Mouse (Mus musculus) embryonic facial prominence, embryonic 10.5 days (tissue): ENCODE results near the gene Ttf2. TPM values are rescaled to one million over a fixed set of nuclear protein-coding genes. Genes with fewer than 3 reads are reported as not detected.
A peak's percentile ranks its signal among the peaks of the same experiment; 100 is the strongest.

Experiments used
- DNase-seq: peaks from one replicate; pipeline ENCODE4 v3.0.0-alpha.2; 2017; ENCODE audit warnings: low spot score
- H3K27ac ChIP-seq: fragments of 300-500 bp; sonication (generic); replicated peaks from 2 replicates; pipeline ENCODE4 v1.5.1; 2016; ENCODE audit warnings: mild to moderate bottlenecking
- H3K27me3 ChIP-seq: fragments of 300-500 bp; sonication (generic); replicated peaks from 2 replicates; pipeline ENCODE4 v1.6.1; 2016; ENCODE audit warnings: low read depth, mild to moderate bottlenecking; ENCODE audit not compliant: poor library complexity, severe bottlenecking
- H3K36me3 ChIP-seq: fragments of 300-500 bp; sonication (generic); replicated peaks from 2 replicates; pipeline ENCODE4 v1.6.1; 2016; ENCODE audit warnings: mild to moderate bottlenecking, moderate library complexity
- H3K4me1 ChIP-seq: fragments of 300-500 bp; sonication (generic); 2 replicates; pipeline ENCODE4 v1.6.1; 2016
- H3K4me3 ChIP-seq: fragments of 300-500 bp; sonication (generic); 2 replicates; pipeline ENCODE4 v1.5.1; 2016; ENCODE audit warnings: mild to moderate bottlenecking, moderate library complexity
- H3K9me3 ChIP-seq: fragments of 300-500 bp; sonication (generic); 2 replicates; pipeline ENCODE4 v1.6.1; 2016; ENCODE audit warnings: mild to moderate bottlenecking
- WGBS: fragments of 180-500 bp; shearing (Covaris S2); methylation state at CpG from one replicate; pipeline ENCODE4 v1.1.7; 2016; 5-methylcytosine and 5-hydroxymethylcytosine counted together
- polyA plus RNA-seq: library from polyadenylated mRNA; unstranded; fragments of >200 nt; fragmentation: Nextera tagmentation; extraction: Ambion mirVana; gene quantifications from 2 replicates; pipeline ENCODE4 v1.2.1, GENCODE M21; 2016

Gene Ttf2
- 28.1 and 31.4 TPM in 2 replicates for polyA plus RNA-seq

GRCm38 (mm10) chr3:100969176-100969917 lies at the start of gene Ttf2:
Ttf2 (minus strand) TSS chr3:100969663.
- H3K27ac ChIP-seq = peak within 1 kb of the TSS; percentile 88
- WGBS = under 1% methylated on average over 40 of the region's 40 CpGs
- H3K36me3 ChIP-seq = peaks cover 22% of the 10 kb centered on the region
- H3K4me3 ChIP-seq = peak within 1 kb of the TSS; percentile 80
- H3K27me3 ChIP-seq = no peaks in the 10 kb centered on the region
- DNase-seq = peak; percentile 96
- H3K9me3 ChIP-seq = no peaks in the 10 kb centered on the region
- H3K4me1 ChIP-seq = peaks cover 13% of the 10 kb centered on the region

- Histone ChIP-seq H3K36me3 (no peaks in the 10 kb centered on the region), H3K4me1 (peaks cover 12% of the 10 kb centered on the region), H3K27me3 (no peaks in the 10 kb centered on the region), H3K27ac (no peak overlapping the region), H3K4me3 (no peak overlapping the region), H3K9me3 (no peaks in the 10 kb centered on the region)
- WGBS = 81% methylated on average over 6 of the region's 6 CpGs
- no peak for DNase-seq
Observed at GRCm38 (mm10) chr3:101018494-101018893, 49.0 kb upstream of the Ttf2 start.

GRCm38 (mm10) chr3:101016050-101016449 lies 46.6 kb upstream of the Ttf2 start:
- H3K36me3 ChIP-seq = no peaks in the 10 kb centered on the region
- no peak for DNase-seq
- 91% methylated on average over 7 of the region's 7 CpGs for WGBS

GRCm38 (mm10) chr3:101015254-101015653 lies 45.8 kb upstream of the Ttf2 start:
- no peak overlapping the region for H3K4me3 ChIP-seq
- H3K4me1 ChIP-seq = peaks cover 17% of the 10 kb centered on the region
- H3K27ac ChIP-seq = no peak overlapping the region
- no peaks in the 10 kb centered on the region for H3K27me3 ChIP-seq
- no peaks in the 10 kb centered on the region for H3K36me3 ChIP-seq
- WGBS = 60% methylated on average over 4 of the region's 4 CpGs
- no peak for DNase-seq
- H3K9me3 ChIP-seq = no peaks in the 10 kb centered on the region

More at GRCm38 (mm10) chr3:101016050-101016449, 46.6 kb upstream of the Ttf2 start:
- H3K27ac ChIP-seq = no peak overlapping the region
- no peaks in the 10 kb centered on the region for H3K27me3 ChIP-seq
- no peak overlapping the region for H3K4me3 ChIP-seq
- H3K4me1 ChIP-seq = peaks cover 17% of the 10 kb centered on the region
- H3K9me3 ChIP-seq = no peaks in the 10 kb centered on the region

GRCm38 (mm10) chr3:101013536-101013935 lies 44.1 kb upstream of the Ttf2 start:
- H3K36me3 ChIP-seq = no peaks in the 10 kb centered on the region
- no peak overlapping the region for H3K27ac ChIP-seq
- H3K9me3 ChIP-seq = no peaks in the 10 kb centered on the region
- no peaks in the 10 kb centered on the region for H3K27me3 ChIP-seq
- H3K4me3 ChIP-seq = no peak overlapping the region
- no peak for DNase-seq
- H3K4me1 ChIP-seq = peaks cover 17% of the 10 kb centered on the region
- WGBS = 93% methylated on average over 3 of the region's 3 CpGs

GRCm38 (mm10) chr3:101013005-101013404 lies 43.5 kb upstream of the Ttf2 start:
- DNase-seq = no peak
- Histone ChIP-seq H3K4me3 (no peak overlapping the region), H3K27ac (no peak overlapping the region), H3K9me3 (no peaks in the 10 kb centered on the region), H3K4me1 (peaks cover 17% of the 10 kb centered on the region), H3K36me3 (no peaks in the 10 kb centered on the region), H3K27me3 (no peaks in the 10 kb centered on the region)
- WGBS = 93% methylated on average over 10 of the region's 10 CpGs

GRCm38 (mm10) chr3:101012597-101012996 lies 43.1 kb upstream of the Ttf2 start:
- Histone ChIP-seq H3K4me3 (no peak overlapping the region), H3K4me1 (peaks cover 17% of the 10 kb centered on the region), H3K27me3 (no peaks in the 10 kb centered on the region), H3K9me3 (no peaks in the 10 kb centered on the region), H3K27ac (0 out of 2 replicates have a peak overlapping the region, but pooled peaks have one; percentile 40), H3K36me3 (no peaks in the 10 kb centered on the region)
- 88% methylated on average over 8 of the region's 8 CpGs for WGBS
- DNase-seq = no peak

GRCm38 (mm10) chr3:101012131-101012571 lies 42.7 kb upstream of the Ttf2 start:
- Histone ChIP-seq H3K4me1 (peaks cover 17% of the 10 kb centered on the region), H3K27me3 (no peaks in the 10 kb centered on the region), H3K4me3 (no peak overlapping the region), H3K9me3 (no peaks in the 10 kb centered on the region), H3K27ac (0 out of 2 replicates have a peak overlapping the region, but pooled peaks have one; percentile 40), H3K36me3 (no peaks in the 10 kb centered on the region)
- WGBS = 65% methylated on average over 10 of the region's 10 CpGs
- no peak for DNase-seq

- Histone ChIP-seq H3K9me3 (no peaks in the 10 kb centered on the region), H3K27ac (no peak overlapping the region), H3K27me3 (no peaks in the 10 kb centered on the region), H3K4me3 (no peak overlapping the region), H3K4me1 (peaks cover 17% of the 10 kb centered on the region), H3K36me3 (no peaks in the 10 kb centered on the region)
- 68% methylated on average over 5 of the region's 5 CpGs for WGBS
- no peak for DNase-seq
Observed at GRCm38 (mm10) chr3:101011203-101011600, 41.7 kb upstream of the Ttf2 start.

GRCm38 (mm10) chr3:101010589-101011202 lies 41.2 kb upstream of the Ttf2 start:
- DNase-seq = no peak
- Histone ChIP-seq H3K4me3 (no peak overlapping the region), H3K4me1 (peaks cover 17% of the 10 kb centered on the region), H3K27ac (no peak overlapping the region), H3K27me3 (no peaks in the 10 kb centered on the region), H3K9me3 (no peaks in the 10 kb centered on the region), H3K36me3 (no peaks in the 10 kb centered on the region)
- WGBS = 90% methylated on average over 4 of the region's 4 CpGs

GRCm38 (mm10) chr3:101007112-101007782 lies 37.8 kb upstream of the Ttf2 start:
- no peak overlapping the region for H3K4me3 ChIP-seq
- H3K27me3 ChIP-seq = 0 out of 2 replicates have a peak, but pooled peaks cover 3% of the 10 kb centered on the region
- H3K36me3 ChIP-seq = no peaks in the 10 kb centered on the region
- H3K4me1 ChIP-seq = peaks cover 2% of the 10 kb centered on the region
- DNase-seq = no peak
- 82% methylated on average over 5 of the region's 5 CpGs for WGBS
- no peaks in the 10 kb centered on the region for H3K9me3 ChIP-seq
- no peak overlapping the region for H3K27ac ChIP-seq

GRCm38 (mm10) chr3:101005392-101005791 lies 35.9 kb upstream of the Ttf2 start:
- Histone ChIP-seq H3K27ac (no peak overlapping the region), H3K4me1 (no peaks in the 10 kb centered on the region), H3K9me3 (no peaks in the 10 kb centered on the region), H3K36me3 (no peaks in the 10 kb centered on the region), H3K27me3 (0 out of 2 replicates have a peak, but pooled peaks cover 3% of the 10 kb centered on the region), H3K4me3 (no peak overlapping the region)
- no peak for DNase-seq
- 89% methylated on average over 6 of the region's 6 CpGs for WGBS
